Mouse (Mus musculus) heart, postnatal 0 days (tissue): Measurements from ENCODE around the gene Vmn1r176.
"Not testable (repeated sequence)": the region's sequence is repeated elsewhere in the genome, so short reads cannot be mapped to it uniquely, and the experiment has no call there.

Experiments
- CTCF ChIP-seq: IDR thresholded peaks from 2 replicates; pipeline ENCODE4 v1.5.1; 2016; ENCODE audit warnings: antibody characterized with exemption, control low read depth, low read depth
- EP300 ChIP-seq: IDR thresholded peaks from 2 replicates; pipeline ENCODE4 v1.6.1; 2016; ENCODE audit warnings: antibody characterized with exemption, low read depth

DNA sequence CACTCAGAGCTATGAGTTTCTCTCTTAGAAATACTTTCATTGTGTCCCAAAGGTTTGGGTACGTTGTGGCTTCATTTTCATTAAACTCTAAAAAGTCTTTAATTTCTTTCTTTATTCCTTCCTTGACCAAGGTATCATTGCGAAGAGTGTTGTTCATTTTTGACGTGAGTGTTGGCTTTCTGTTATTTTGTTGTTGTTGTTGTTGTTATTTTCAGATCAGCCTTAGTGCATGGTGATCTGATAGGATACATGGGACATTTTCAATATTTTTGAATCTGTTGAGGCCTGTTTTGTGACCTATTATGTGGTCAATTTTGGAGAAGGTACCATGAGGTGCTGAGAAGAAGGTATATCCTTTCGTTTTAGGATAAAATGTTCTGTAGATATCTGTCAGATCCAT is 39.7 kb upstream of the Vmn1r176 start:
- not testable (repeated sequence) for TF ChIP-seq CTCF, EP300
